Mouse (Mus musculus) embryonic fibroblast, embryonic 13.5 days (primary cell): ENCODE data around the gene Wwox. TPM values are rescaled to one million over a fixed set of nuclear protein-coding genes. Genes with fewer than 3 reads are reported as not detected.

Source experiments
- H3K27ac ChIP-seq: 2 replicates; pipeline ENCODE4 v1.5.1; 2012; ENCODE audit warnings: low read length, control low read depth, inconsistent platforms; ENCODE audit not compliant: insufficient read depth
- H3K4me1 ChIP-seq: 2 replicates; pipeline ENCODE4 v1.6.1; 2011; ENCODE audit warnings: low read length; ENCODE audit not compliant: control insufficient read depth, insufficient read depth
- H3K4me3 ChIP-seq: 2 replicates; pipeline ENCODE4 v1.5.1; 2011; ENCODE audit warnings: mild to moderate bottlenecking, control low read depth, low read length; ENCODE audit not compliant: insufficient read depth
- CTCF ChIP-seq: IDR thresholded peaks from 2 replicates; pipeline ENCODE4 v1.5.1; 2011; ENCODE audit warnings: mild to moderate bottlenecking, control low read depth, low read length, moderate library complexity, borderline replicate concordance; ENCODE audit not compliant: insufficient read depth
- POLR2A ChIP-seq: IDR thresholded peaks from 2 replicates; pipeline ENCODE4 v1.6.1; 2011; ENCODE audit warnings: low read depth, mild to moderate bottlenecking, control low read depth, low read length, moderate library complexity
- polyA plus RNA-seq: library from polyadenylated mRNA; stranded (reverse); fragments of >200 nt; gene quantifications from 2 replicates; pipeline ENCODE4 v1.2.4, GENCODE M21; 2011; ENCODE audit warnings: low read depth; ENCODE audit not compliant: missing spikeins, insufficient read length

Wwox gene
- polyA plus RNA-seq, 1 experiment: 8.7 TPM

DNA sequence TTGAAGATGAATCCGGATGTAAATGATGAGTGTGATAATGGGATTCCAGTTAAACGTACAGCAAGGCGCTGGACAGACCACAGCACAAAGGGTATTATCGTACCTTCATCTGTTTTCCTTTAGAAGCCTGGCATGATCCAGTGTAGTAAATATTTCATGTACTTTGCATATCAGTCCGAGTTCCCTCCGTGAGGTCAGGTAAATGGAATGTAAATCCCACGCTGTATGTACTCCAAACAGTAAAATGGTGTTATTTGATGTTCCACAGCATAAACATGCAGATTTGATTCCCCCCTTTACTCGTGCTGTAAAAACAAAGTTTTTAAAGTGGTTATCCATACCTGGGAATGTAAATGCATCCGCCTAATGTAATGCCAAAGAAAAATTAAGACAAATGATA, 202.4 kb downstream of the Wwox start:
- H3K4me1 ChIP-seq: peaks cover 2% of the 10 kb centered on the region; the same call in 1 of the 2 replicates
- no peak overlapping the region for H3K4me3 ChIP-seq
- no peak overlapping the region for H3K27ac ChIP-seq
- TF ChIP-seq CTCF: no peak
- TF ChIP-seq POLR2A: no peak

DNA sequence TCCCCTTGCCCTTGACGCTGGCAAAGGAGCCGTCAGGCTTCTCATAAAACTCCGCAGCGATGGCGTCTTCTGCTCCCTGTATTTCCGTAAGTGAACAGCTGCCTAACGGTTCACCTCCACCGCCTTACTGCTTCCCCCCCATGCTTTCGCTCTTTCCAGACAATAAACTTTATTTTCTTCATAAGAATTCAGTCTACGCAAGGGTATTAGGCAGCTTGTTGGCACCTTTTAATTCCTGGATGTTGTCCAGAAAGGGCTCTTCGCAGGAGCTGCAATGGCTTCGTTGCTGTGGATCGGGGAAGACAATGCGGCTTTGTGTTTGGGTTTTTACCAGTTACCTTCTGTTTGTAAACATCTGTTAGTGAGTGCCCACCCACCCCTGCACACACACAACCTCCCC, 211.3 kb downstream of the Wwox start:
- TF ChIP-seq CTCF (no peak), POLR2A (no peak)
- peaks cover 3% of the 10 kb centered on the region; the same call in 1 of the 2 replicates for H3K4me1 ChIP-seq
- no peak overlapping the region for H3K27ac ChIP-seq
- H3K4me3 ChIP-seq: no peak overlapping the region

DNA sequence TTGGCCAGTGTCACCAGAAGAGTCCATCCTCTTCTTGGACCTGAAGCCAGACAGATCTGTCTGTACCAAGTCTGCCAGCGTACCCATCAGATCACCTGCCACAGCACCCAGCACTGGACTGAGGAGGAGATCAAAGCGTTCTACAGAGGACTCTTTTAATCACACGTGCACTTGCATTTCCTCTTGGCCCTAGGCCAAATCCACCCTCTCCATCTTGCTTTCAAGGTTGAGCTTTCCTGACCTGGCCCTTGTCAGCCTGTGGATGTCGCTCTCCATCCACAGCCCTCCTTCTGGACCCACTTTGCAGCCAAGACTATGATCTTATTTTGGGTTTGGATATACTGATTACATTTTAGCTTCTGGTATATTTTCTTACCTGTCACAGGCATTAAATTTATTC, 218.3 kb downstream of the Wwox start:
- Histone ChIP-seq H3K27ac (no peak overlapping the region), H3K4me3 (no peak overlapping the region), H3K4me1 (no peaks in the 10 kb centered on the region)
- TF ChIP-seq CTCF (no peak), POLR2A (no peak)

DNA sequence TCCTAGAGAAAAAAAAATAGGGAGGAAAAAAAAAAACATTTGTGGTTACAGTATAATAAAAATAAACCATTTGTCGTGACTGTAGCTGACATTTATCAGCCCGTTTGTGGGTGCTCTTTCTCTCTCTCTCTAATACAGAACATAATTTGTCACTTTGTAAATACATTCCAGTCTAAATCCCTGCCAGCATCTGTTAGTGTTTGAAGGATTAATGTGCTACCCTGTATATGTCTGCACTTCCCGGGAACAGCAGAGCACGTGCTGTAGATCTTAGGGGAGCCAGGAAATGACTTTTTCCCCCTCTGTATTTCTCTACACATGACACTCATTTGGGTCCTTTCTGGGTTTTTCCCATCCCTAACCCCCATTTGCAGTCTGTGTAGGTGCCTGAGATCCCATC, 219.0 kb downstream of the Wwox start:
- H3K4me1 ChIP-seq: no peaks in the 10 kb centered on the region
- TF ChIP-seq POLR2A (no peak), CTCF (no peak)
- H3K27ac ChIP-seq: no peak overlapping the region
- H3K4me3 ChIP-seq: no peak overlapping the region

DNA sequence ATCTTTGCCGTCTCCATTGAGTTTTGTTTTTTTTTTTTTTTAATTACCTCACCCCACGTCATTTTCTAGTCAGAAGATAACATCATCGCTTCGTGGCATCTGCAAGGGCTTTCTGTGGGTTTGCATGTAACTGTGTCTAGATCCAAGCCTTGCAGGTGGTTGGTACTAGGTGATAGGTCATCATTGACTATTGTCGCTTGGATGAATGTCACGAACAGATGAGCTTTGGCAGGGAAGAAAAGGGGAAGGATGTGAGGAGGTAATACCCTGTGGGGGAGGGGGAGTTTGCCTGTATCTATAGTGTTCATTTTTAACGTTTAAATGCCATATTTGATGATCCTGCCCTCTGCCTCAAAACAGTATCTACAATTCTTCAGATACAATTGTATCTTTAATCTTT, 223.6 kb downstream of the Wwox start:
- H3K4me1 ChIP-seq: no peaks in the 10 kb centered on the region
- H3K4me3 ChIP-seq: no peak overlapping the region
- no peak overlapping the region for H3K27ac ChIP-seq
- TF ChIP-seq POLR2A (no peak), CTCF (no peak)

DNA sequence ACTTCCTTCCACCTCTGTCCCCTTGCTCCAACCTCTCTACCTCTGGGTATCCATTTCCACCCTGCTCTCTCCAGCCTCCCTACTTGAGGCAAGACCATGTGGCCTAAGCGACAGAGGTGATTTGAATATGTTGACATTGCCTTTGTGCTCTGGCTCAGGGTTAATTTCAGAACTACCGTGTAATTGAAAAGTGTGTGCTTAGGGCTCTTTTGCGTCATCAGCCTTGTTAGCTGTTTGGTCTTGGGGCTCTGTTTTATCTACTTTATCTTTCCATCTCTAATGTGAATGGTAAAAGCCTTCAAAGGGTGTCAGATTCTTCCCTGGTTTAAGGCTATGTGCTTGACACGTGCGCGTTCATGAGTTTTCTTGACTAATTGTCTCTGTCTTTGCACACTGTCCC, 226.1 kb downstream of the Wwox start:
- no peak overlapping the region for H3K27ac ChIP-seq

DNA sequence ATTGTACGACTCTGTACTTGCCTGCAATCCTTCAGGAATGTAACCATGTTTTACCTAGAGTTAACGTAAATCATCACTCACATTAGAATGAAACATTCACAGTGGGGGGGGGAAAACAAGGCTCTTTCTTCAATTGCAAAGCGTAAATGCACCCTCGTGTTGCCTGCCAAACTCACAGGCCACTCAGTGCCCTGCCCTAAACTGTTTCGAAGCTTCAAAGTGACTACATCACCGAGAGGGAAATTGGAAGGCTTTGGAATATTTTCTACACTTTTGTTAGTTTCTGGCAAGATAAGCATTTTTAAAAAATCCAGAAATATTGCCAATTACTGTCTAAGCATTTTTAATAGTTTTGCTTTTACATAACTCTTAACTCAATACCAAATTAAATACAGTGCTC, 231.3 kb downstream of the Wwox start:
- Histone ChIP-seq H3K4me3 (no peak overlapping the region), H3K27ac (no peak overlapping the region), H3K4me1 (peaks cover 2% of the 10 kb centered on the region)
- TF ChIP-seq POLR2A: no peak
- TF ChIP-seq CTCF: no peak

More for the DNA sequence above, 226.1 kb downstream of the Wwox start:
- Histone ChIP-seq H3K4me3 (no peak overlapping the region), H3K4me1 (no peaks in the 10 kb centered on the region)
- TF ChIP-seq CTCF (no peak), POLR2A (no peak)

DNA sequence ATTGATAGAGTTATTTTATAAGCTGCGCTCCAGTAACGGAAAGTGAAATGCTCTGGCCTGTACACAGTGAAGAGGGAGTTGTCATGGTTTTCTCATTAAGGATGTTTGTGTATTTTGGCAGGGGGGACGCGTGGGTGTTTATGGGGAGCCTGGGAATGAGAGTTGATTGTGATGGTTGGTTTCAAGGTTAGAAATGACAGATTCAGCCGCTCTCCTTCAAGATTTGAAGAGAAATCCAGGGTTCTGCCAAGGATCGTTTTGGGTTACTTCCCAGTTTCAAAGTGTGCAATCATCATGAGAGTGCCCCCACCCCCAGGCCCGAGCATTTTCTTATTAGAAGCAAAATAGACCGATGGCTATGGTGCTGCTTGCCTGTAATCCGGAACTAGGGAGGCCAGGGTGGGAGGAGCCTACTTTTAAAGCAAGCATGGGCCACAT, 231.8 kb downstream of the Wwox start:
- peak overlapping the region; percentile 50; the same call in 1 of the 2 replicates for H3K27ac ChIP-seq
- H3K4me3 ChIP-seq: no peak overlapping the region
- TF ChIP-seq POLR2A: no peak
- no peak for TF ChIP-seq CTCF
- H3K4me1 ChIP-seq: peaks cover 2% of the 10 kb centered on the region

DNA sequence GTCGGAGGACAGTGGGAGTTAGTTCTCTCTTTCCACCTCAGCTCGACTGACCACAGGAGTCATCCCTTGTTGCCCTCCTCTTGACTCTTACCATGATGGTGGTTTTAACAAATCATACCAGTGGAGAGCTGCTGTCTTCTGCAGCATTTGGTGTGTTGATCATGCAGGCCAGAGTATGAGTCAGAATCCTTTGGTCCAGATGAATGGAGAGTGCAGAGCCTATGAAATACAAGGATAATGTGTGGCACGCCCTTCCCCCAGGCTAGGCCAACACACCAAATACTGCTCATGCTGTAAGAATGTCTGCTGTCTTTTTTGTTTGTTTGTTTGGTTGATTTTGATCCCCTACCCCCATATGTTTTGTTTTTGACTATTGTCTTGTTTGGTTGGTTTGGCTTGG, 234.0 kb downstream of the Wwox start:
- TF ChIP-seq CTCF (no peak), POLR2A (no peak)
- Histone ChIP-seq H3K27ac (no peak overlapping the region), H3K4me3 (no peak overlapping the region), H3K4me1 (peaks cover 2% of the 10 kb centered on the region)

DNA sequence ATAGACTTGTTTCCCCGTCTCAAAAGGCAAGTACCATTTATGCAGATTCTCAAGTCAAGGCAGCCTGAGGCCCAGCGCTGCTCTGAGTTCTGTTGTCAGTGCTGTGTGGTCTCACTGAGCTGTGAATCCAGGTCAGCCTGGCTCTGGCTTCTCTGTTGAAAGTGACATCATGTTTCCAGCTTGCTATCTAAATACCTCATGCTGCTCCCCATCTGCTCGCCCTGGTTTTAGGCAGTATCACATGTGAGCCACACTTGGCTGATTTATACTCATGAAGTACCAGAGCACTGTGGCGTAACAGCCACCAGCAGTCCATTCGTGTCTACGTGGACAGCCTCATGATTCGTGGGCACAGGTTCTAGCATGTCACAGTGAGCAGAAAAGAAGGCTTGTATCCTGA, 235.7 kb downstream of the Wwox start:
- H3K4me3 ChIP-seq: no peak overlapping the region
- TF ChIP-seq POLR2A (no peak), CTCF (no peak)
- H3K4me1 ChIP-seq: peaks cover 7% of the 10 kb centered on the region
- H3K27ac ChIP-seq: no peak overlapping the region

DNA sequence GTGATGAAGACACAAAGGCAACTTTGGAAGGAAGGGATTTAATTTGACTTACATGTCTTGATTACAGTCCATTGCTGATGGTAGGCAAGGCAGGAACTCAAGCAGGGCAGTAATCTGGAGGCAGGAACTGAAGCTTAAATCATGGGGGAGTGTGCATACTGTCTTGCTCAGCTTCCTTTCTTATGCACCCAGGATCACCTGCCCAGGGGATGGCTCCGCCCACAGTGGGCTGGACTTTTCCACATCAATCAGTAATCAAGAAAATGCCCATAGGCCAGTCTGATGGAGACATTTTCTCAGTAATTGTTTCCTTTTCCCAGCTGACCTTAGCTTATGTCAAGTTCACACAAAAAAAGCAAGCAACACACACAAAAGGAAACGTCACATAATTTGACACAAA, 237.5 kb downstream of the Wwox start:
- Histone ChIP-seq H3K4me1 (peaks cover 9% of the 10 kb centered on the region), H3K27ac (no peak overlapping the region), H3K4me3 (no peak overlapping the region)
- TF ChIP-seq CTCF: no peak
- no peak for TF ChIP-seq POLR2A
